Mouse (Mus musculus): ENCODE results near the gene Cdc40.

The Cdc40 gene

DNA sequence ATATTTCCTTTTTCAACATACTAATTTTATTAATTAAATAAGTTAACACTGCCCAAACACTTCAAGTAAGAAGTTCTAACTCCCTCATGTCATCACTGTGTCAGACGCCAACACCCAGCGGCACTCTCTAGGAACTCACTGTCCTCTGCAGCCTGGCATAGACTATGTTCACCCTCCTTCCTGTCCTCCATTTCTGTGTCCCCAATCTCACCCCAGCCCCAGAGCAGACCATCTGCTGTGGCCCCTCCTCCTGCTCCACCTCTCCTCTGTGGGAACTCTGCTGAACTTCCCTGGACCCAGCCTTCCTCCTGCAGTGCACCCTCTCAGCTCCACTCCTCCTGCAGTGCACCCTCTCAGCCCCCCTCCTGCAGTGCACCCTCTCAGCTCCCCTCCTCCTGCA lies 15.0 kb downstream of the Cdc40 start:
- WGBS: 74% methylated on average over 2 of the region's 2 CpGs

- 49% methylated on average over 8 of the region's 8 CpGs for whole genome bisulfite sequencing
These were observed 25.5 kb downstream of the Cdc40 start for GRCm38 (mm10) chr10:40857599-40857998.

GRCm38 (mm10) chr10:40856703-40857102 lies 26.4 kb downstream of the Cdc40 start:
- WGBS: 84% methylated on average over 7 of the region's 7 CpGs

DNA sequence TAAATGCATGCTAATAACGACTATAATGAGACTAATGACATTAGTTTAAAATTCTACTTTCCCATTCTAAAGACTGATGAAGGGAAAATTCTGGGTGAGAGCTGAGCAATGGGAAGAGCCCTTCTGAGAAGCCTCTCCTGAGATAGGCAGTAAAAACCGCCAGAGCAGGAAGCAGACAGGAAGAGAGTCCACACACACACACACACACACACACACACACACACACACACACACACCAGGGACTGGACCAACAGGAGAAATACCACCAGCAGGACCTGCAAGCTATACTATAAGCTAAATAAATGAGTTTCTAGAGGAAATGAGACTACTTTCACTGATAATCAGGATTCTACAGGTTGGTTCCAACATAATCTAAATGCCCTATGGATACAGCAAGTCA lies 27.5 kb downstream of the Cdc40 start:
- 75% methylated on average over 2 of the region's 2 CpGs for WGBS

DNA sequence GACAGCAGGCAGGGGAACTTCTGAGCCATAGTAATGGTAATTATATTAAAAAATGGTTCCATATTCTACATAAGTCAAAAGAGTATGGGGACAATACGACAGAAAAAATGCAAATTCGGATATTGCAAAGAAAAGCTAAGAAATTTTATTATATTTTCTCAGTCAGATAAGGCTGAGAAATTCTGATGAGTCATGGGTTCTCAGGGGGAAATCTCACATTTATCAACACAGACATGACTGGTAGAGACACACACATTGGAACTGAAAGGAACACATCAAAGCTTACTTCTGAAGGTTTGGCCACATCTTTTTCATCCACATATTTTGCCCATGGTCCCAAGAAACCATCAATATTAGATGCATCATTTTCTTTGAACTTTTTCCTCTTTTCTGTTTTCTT lies 32.5 kb downstream of the Cdc40 start:
- 65% methylated on average over 2 of the region's 2 CpGs for WGBS

- WGBS: 72% methylated on average over 10 of the region's 10 CpGs
These were observed 35.8 kb downstream of the Cdc40 start for GRCm38 (mm10) chr10:40847176-40847874.

DNA sequence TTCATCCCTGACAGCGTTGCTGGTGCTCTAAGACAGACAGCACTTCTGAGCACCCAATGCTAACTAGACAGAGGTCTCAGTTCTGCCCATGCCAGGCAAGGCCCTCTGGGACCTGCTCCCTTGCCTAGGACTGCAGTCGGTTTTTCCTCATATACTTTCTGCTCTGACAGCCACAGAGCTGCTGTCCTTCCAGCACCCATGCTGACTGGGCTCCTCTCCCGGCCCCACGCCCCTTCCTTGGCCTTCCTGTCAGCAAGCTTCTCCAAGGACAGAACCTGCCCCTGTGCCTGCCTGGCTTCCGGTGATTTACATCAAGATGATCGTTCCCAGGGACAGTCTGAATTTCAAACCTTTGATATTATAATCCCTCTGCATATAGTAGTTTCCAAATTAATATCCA lies 37.5 kb downstream of the Cdc40 start:
- WGBS: 71% methylated on average over 6 of the region's 6 CpGs

DNA sequence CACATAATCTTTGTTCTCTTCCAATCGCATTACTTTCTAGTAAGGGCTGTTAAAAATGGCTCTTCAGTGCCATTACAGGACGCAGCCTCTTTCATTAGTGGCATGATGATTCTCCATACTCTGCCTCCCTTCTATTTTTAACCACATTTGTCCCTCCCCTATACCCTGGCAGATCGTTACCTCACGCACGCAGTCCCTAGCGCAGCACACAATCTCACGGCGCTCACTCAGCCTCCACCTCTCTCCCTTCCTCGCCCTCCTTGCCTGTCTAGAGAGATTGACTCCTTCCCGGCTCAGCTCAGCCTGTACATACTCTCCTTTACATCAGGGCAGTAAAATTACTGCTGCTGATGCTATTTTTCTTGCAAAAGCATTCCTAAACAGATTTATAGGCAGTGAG lies 38.6 kb downstream of the Cdc40 start:
- WGBS: 51% methylated on average over 10 of the region's 10 CpGs

GRCm38 (mm10) chr10:40843841-40844240 lies 39.3 kb downstream of the Cdc40 start:
- WGBS: 33% methylated on average over 5 of the region's 5 CpGs

DNA sequence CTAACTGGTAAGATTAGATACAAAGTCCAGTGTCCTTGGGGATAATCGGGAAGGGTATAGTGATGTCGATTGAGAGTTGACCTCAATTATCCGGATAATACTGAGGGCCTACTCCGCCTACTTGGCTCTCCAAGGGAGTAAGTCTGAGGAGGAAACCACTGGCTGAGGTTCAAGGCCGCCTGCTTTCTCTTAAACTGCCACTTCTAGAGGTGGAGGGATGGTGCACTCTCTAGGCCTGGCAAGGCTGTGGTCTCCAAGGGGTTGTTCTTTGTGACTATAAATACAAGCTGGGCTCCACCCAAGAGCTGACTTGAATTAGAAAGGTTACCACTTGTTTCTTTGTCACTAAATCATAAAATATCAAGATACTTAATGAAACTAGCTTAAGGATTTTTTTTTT lies 43.0 kb downstream of the Cdc40 start:
- 64% methylated on average over 5 of the region's 5 CpGs for WGBS

DNA sequence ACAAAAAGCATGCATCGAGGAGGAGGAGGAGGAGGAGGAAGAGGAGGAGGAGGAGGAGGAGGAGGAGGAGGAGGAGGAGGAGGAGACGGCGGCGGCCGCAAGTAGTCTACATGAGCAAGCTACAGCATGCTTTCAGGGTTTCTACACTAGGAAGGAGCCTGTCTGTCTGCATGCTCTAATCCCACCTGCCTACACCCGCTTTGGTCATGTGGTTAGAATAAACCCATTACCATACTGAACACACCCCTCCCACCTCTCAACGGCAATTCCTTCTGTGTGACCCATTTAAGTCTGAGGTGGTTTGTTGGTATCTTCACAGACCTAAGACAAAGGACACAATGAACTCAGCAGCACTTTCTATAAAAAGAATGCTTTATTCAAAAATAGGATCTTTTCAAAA lies 51.8 kb downstream of the Cdc40 start:
- 49% methylated on average over 3 of the region's 7 CpGs for WGBS

DNA sequence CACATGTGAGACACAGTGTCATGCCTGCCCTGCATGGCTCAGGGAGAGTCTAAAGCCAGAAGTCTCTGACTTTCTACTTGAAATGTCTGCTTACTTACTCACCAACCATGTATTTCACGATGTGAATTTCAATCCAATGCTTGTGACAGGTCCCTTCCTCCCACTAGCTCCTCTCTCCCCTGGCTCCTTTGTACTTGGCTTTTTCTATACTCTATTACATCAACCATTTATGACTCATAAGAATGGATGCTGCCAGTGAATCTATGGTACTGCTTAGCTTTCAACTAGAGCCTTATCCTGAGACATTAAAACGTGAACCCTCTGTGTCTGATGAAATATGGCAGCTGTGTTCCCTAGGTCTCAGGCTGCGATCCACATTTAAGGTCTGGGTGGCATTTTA lies 52.8 kb downstream of the Cdc40 start:
- 42% methylated on average over 3 of the region's 3 CpGs for WGBS

- 63% methylated on average over 4 of the region's 4 CpGs for WGBS
These were observed 55.4 kb downstream of the Cdc40 start for GRCm38 (mm10) chr10:40827706-40828105.

DNA sequence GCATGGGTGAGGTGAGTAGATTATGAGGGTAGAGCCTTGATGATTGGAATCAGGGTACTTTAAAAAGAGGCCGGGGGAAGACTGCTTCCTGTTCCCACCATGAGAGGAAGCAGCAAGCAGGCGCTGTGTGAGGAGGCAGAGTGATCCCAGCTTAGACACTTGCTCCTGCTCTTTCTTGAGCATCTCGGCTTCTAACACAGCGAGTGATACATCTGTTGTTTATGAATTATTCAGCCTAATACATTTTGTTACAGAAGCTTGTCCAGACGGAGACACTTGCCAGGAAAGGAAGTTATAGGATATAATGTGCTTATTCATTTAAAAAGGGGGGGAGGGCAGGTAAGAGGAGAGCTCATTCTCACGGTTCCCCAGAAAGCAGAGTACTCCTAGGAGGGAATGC lies 57.2 kb downstream of the Cdc40 start:
- 36% methylated on average over 6 of the region's 6 CpGs for WGBS

DNA sequence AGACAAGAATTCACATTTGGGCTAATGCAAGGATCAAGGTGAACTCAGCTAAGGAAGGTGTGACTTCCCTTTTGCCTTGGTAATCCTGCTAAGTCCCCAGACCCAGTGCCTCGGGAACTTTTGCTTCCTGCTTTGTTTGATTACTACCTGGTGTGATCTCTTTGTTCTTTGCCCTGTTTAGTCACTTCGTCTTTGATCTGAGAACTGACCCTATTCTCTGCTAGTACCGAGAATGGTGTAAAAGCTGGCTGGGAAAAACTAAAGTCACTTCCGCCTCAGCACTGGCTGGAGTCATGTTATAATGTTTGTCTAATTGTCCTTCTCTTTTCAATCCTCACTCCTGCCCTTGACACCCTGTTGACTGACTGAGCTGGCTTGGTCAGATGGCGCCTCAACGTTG lies 66.6 kb downstream of the Cdc40 start:
- 65% methylated on average over 6 of the region's 6 CpGs for WGBS

DNA sequence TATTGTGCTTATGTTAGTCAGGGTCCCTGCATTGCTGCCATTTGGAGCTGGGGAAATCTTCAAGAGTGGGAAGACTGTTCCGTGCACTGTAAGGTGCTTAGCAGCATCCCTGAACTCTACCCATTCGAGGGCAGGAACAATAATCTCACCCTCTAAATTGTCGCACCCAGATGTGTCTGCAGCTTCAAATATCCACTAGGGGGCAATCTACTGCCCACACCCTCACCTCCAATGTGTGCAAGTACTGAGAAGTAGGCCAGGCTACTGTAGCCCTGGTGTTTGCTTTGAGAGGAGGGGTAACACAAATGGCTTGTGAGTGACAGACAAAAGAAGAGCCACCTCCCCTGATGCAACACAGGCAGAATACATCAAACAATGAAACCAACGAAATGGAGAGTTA lies 69.5 kb downstream of the Cdc40 start:
- WGBS: 56% methylated on average over 4 of the region's 4 CpGs

DNA sequence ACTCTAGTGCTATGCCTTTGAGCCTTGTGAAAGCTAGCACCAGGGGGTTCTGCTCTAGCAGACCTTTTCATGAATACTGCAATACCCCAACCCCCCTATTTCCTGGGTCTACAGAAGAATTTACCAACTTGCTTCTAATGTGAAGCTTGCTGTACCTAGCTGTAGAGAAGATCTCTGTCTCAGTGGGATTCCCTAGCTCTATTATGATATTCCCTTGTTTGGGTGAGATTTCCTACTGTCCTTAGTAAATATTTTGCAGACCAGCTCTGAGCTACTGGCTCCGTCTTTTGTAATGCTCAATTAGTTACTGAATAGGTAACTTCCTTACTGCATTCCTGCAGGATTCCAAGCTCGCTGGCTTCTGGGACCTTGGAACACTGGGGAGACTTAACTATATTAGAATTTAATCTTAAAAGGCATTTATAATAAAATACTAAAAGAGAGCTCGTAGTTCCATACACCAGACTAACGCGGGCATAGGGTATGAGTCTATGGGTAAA lies 73.7 kb downstream of the Cdc40 start:
- WGBS: 68% methylated on average over 5 of the region's 5 CpGs

- WGBS: 92% methylated on average over 4 of the region's 4 CpGs
These were observed 76.9 kb downstream of the Cdc40 start for GRCm38 (mm10) chr10:40806221-40806620.

DNA sequence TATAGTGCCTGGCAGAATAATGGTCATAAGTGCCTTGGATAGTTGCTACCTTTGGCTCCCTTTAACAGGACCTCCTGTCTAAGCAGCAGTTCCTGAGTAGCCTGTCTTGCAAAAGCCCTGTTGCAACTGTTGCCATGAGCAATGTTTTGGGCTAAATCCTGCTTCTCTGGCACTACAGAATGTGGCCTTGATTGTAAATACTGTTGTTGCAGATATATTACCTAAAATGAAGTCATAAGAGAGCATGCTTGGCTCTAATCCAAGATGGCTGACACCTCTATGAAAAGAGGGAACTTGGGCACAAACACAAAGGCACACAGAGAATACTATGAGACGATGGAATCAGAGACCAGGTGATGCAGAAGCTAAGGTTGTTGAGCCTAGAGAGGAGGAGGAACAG lies 77.9 kb downstream of the Cdc40 start:
- WGBS: 40% methylated on average over 1 of the region's 1 CpGs

- 43% methylated on average over 3 of the region's 3 CpGs for WGBS
These were observed 91.0 kb downstream of the Cdc40 start for GRCm38 (mm10) chr10:40792115-40792514.

GRCm38 (mm10) chr10:40790406-40790805 lies 92.7 kb downstream of the Cdc40 start:
- 69% methylated on average over 3 of the region's 3 CpGs for WGBS

Measured in cerebral cortex, adult 2 months (tissue).